Mouse (Mus musculus) c-Kit-positive CD71-negative TER-119-negative erythroid progenitor cells, embryonic 14.5 days (primary cell): ENCODE data around the gene C1qtnf9.

Experiments used
- DNase-seq: peaks from one replicate; pipeline ENCODE4 v3.0.0-alpha.2; 2013; ENCODE audit warnings: low read depth

Gene C1qtnf9

GRCm38 (mm10) chr14:60784427-60785315 is 16.7 kb downstream of the C1qtnf9 start, which contains the start of gene Mipep:
Gene Mipep, plus strand, starts transcription at chr14:60784573.
- DNase-seq: peak; percentile 91

GRCm38 (mm10) chr14:60790103-60790502 is 22.2 kb downstream of the C1qtnf9 start:
- DNase-seq: peak; percentile 49

GRCm38 (mm10) chr14:60796600-60797322 is 28.8 kb downstream of the C1qtnf9 start:
- DNase-seq: no peak

GRCm38 (mm10) chr14:60797596-60797995 is 29.7 kb downstream of the C1qtnf9 start:
- no peak for DNase-seq

GRCm38 (mm10) chr14:60798721-60799120 is 30.8 kb downstream of the C1qtnf9 start:
- no peak for DNase-seq

GRCm38 (mm10) chr14:60799762-60800728 is 32.1 kb downstream of the C1qtnf9 start:
- DNase-seq: peak; percentile 36

DNA sequence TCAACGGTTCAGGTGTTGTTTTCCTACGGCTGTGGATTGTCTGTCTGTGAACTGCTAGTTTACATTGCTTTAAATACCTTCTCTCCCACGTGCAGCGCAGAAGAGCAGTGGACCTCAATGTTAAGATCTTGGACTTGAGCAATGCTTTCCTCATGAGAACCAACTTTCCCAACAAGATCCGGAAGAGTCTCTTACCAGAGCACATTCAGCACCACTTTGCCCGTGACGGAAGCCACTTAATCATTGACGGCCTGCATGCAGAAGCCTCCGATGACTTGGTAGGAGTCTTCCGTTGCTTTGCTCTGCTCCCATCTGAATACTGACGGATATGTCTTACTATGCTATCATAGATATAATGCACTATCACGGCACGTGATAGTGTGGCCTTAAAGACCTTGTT is 34.1 kb downstream of the C1qtnf9 start:
- DNase-seq: no peak

DNA sequence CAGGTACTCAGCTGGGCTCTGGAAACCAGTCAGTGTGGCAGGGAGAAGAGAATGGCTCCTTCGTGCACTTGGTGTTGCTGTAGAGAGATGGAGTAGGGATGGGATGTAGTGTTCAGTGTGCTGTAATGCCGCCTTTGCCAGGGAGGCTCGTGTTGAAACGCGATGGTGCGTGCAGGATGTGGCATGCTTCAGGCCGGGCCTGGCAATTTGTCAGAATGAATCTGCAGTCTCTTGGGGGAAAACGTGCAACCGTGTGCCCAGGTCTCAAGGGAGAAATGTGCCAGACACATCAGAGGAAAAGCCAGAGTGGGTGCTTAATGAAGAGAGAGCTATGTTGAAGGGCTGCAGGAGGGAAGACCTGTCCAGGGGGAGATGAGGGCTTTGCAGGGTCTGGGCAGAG is 37.0 kb downstream of the C1qtnf9 start:
- no peak for DNase-seq

GRCm38 (mm10) chr14:60805871-60806270 is 37.9 kb downstream of the C1qtnf9 start:
- DNase-seq: no peak

DNA sequence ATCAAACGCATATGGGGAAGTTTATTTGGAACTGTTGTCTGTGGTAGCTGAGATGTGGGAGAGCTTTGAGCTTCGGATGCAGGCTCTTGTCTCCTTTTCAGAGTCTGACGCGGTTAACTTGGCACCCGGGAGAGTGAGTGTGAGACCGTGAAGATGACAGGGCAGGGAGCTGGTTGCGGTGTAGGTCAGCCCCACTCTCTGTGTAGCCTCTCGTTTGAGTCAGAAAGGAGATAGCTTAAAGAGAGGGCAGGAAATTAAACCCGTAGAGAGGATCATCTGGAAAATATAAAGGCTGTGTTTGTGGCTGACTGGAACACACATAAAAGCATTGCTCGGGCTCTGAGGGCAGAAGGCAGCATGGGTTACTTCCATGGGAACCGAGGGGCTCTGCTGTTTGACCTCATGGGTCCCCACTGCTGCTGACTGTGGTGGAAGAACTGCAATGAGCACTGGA is 39.0 kb downstream of the C1qtnf9 start:
- no peak for DNase-seq

GRCm38 (mm10) chr14:60809881-60810280 is 41.9 kb downstream of the C1qtnf9 start:
- DNase-seq: no peak

DNA sequence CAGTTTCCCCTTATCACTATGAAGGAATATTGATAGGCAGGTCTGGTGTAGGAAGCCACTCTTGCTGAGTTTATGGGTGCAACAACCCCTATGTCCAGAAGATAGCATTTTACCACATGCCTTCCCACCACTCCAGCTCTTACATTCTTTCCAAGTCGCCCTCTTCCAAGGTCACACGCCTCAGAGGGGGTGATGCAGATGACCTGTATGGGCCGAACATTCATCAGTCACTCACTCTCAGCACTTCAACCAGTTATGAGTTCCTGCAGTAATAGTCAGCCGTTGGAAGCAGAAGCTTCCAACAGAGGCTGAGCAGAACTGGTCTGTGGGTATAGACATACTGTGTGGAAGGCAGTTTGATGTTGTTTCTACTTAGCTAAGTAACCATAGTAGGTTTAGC is 43.6 kb downstream of the C1qtnf9 start:
- DNase-seq: no peak

DNA sequence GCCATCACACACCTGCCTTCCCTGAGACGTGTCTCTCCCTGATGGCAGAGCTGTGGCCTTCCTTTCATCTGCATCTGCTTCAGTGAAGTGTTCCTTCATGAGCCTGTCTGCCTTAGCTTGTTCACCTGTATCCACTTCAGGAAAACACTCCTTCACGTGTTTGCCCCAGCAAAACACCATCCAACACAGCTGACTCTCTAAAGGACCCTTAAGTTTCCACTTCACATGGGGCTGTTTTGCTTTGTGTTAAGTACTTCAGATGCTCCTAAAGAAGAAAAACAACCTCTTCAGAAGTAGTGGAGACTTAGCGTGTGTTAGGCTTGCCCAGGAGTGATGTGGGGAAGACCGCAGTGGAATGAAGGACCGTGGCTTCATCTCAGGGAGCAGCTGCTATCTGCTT is 47.2 kb downstream of the C1qtnf9 start:
- no peak for DNase-seq

- DNase-seq: no peak
Measured at GRCm38 (mm10) chr14:60818045-60818444, 50.1 kb downstream of the C1qtnf9 start.

DNA sequence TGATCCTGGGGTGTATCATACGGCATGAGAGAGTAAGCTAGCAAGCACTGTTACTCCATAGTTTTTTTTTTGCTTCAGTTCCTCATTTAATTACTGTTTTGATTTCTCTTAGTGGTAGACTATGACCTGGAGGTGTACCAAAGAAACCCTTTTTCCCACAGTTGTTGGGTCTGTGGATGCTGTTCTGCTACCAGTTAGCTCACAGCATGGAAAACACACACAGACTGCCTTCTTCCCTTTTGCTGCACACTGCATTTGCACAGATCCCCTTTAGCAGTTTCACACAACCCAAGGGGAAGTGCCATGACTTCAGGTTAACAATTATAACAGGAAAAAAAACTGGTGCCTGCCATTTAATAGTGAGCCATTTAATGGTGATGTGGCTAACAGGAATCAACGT is 62.2 kb downstream of the C1qtnf9 start:
- no peak for DNase-seq
